Mouse (Mus musculus) left cerebral cortex, postnatal 14 days (tissue): ENCODE measurements around the gene Ftl1. TPM values are rescaled to one million over a fixed set of nuclear protein-coding genes. Genes with fewer than 3 reads are reported as not detected.
"Not testable (repeated sequence)": the region's sequence is repeated elsewhere in the genome, so short reads cannot be mapped to it uniquely, and the experiment has no call there.

Source experiments
- DNase-seq, 2 experiments: peaks; one replicate each; pipeline ENCODE4 v3.0.0; 2021 to 2022; ENCODE audit warnings: low spot score in 2 of 2, mixed read lengths in 1 of 2
- intact Hi-C: fragments of 180-260 bp; cut with DNase I; formaldehyde crosslinking; loops from one replicate; pipeline ENCODE4 v1.15.1; 2025
- total RNA-seq, 2 experiments: library from RNA; stranded (reverse); gene quantifications; 2 replicates each; pipeline ENCODE4 v1.2.3; 2021

Gene Ftl1
- total RNA-seq, 2 experiments from 2014 or later, result 287 to 302 TPM

- DNase-seq, intact Hi-C loops: not testable (repeated sequence)
These were observed 20.6 kb upstream of the Ftl1 start for GRCm38 (mm10) chr7:45480310-45480709.

GRCm38 (mm10) chr7:45478774-45479173 lies 19.1 kb upstream of the Ftl1 start:
- intact Hi-C loops, result no loop called here

GRCm38 (mm10) chr7:45477003-45477402 lies 17.3 kb upstream of the Ftl1 start:
- peak; percentile 67 to 73 for DNase-seq
- intact Hi-C loops, result loop anchor here (2.0 kb wide), 1 partner anchor 84 kb away; no protein-coding TSS in a partner anchor

More at GRCm38 (mm10) chr7:45478774-45479173, 19.1 kb upstream of the Ftl1 start:
- DNase-seq, result no peak

GRCm38 (mm10) chr7:45476453-45476852 lies 16.8 kb upstream of the Ftl1 start:
- DNase-seq, result no peak

GRCm38 (mm10) chr7:45475291-45475969 lies 15.7 kb upstream of the Ftl1 start:
- intact Hi-C loops, result no loop called here
- DNase-seq, result no peak

More at GRCm38 (mm10) chr7:45476453-45476852, 16.8 kb upstream of the Ftl1 start:
- intact Hi-C loops, result loop anchor here (2.0 kb wide), 1 partner anchor 84 kb away; no protein-coding TSS in a partner anchor

GRCm38 (mm10) chr7:45470869-45471268 lies 11.2 kb upstream of the Ftl1 start:
- intact Hi-C loops, result loop anchor here (5.0 kb wide), 1 partner anchor 46 kb away; no protein-coding TSS in a partner anchor
- DNase-seq, result peak; percentile 87 to 89

- DNase-seq, result no peak
- intact Hi-C loops, result loop anchor here (10.0 kb wide), 1 partner anchor 238 kb away; the partner anchor contains the start of gene Dbp
These were observed 7.5 kb upstream of the Ftl1 start for GRCm38 (mm10) chr7:45467090-45467670.

- intact Hi-C loops, result loop anchor here (10.0 kb wide), 1 partner anchor 238 kb away; the partner anchor contains the start of gene Dbp
- peak; percentile 97 to 98 for DNase-seq
These were observed 6.8 kb upstream of the Ftl1 start, which contains the start of gene Bax for GRCm38 (mm10) chr7:45466283-45467089. TSS of gene Bax (minus strand) at chr7:45466898.

- intact Hi-C loops, result loop anchor here (10.0 kb wide), 1 partner anchor 239 kb away; the partner anchor contains the start of gene Dbp
These were observed 5.9 kb upstream of the Ftl1 start for GRCm38 (mm10) chr7:45465549-45465948.

GRCm38 (mm10) chr7:45465112-45465511 lies 5.4 kb upstream of the Ftl1 start:
- intact Hi-C loops, result loop anchor here (10.0 kb wide), 1 partner anchor 240 kb away; the partner anchor contains the start of gene Dbp

More at GRCm38 (mm10) chr7:45465549-45465948, 5.9 kb upstream of the Ftl1 start:
- DNase-seq, result no peak

GRCm38 (mm10) chr7:45463987-45464778 lies 4.5 kb upstream of the Ftl1 start:
- intact Hi-C loops, result loop anchor here (10.0 kb wide), 1 partner anchor 241 kb away; the partner anchor contains the start of gene Dbp
- no peak for DNase-seq

More at GRCm38 (mm10) chr7:45465112-45465511, 5.4 kb upstream of the Ftl1 start:
- no peak for DNase-seq

GRCm38 (mm10) chr7:45462868-45463267 lies 3.2 kb upstream of the Ftl1 start:
- intact Hi-C loops, result loop anchor here (10.0 kb wide), 1 partner anchor 242 kb away; the partner anchor contains the start of gene Dbp
- not testable (repeated sequence) for DNase-seq

- intact Hi-C loops, result loop anchor here (10.0 kb wide), 1 partner anchor 242 kb away; the partner anchor contains the start of gene Dbp
- no peak for DNase-seq
These were observed 2.6 kb upstream of the Ftl1 start for GRCm38 (mm10) chr7:45462325-45462724.

- intact Hi-C loops, result loop anchor here (10.0 kb wide), 1 partner anchor 243 kb away; the partner anchor contains the start of gene Dbp
- DNase-seq, result no peak
These were observed 2.1 kb upstream of the Ftl1 start for GRCm38 (mm10) chr7:45461781-45462180.

GRCm38 (mm10) chr7:45461326-45461725 lies 1.6 kb upstream of the Ftl1 start:
- DNase-seq, result no peak

GRCm38 (mm10) chr7:45460860-45461314 lies 1.2 kb upstream of the Ftl1 start:
- peak; percentile 41 to 42 for DNase-seq
- intact Hi-C loops, result loop anchor here (10.0 kb wide), 1 partner anchor 244 kb away; the partner anchor contains the start of gene Dbp

More at GRCm38 (mm10) chr7:45461326-45461725, 1.6 kb upstream of the Ftl1 start:
- intact Hi-C loops, result loop anchor here (10.0 kb wide), 1 partner anchor 243 kb away; the partner anchor contains the start of gene Dbp

- intact Hi-C loops, result loop anchor here (10.0 kb wide), 1 partner anchor 244 kb away; the partner anchor contains the start of gene Dbp
- DNase-seq, result no peak
These were observed 693 bp upstream of the Ftl1 start for GRCm38 (mm10) chr7:45460377-45460776.
